Mouse (Mus musculus) E14TG2a.4 (cell line): ENCODE measurements at regions not wholly inside any gene's neighbourhood (a gene's known extent, or its start where the extent isn't known, plus 50 kb on each side); places are given as distances from the start of the nearest gene placed in this dataset.
A peak's percentile ranks its signal among the peaks of the same experiment; 100 is the strongest.

Source experiments
- H3K27me3 ChIP-seq: 2 replicates; pipeline ENCODE4 v1.6.1; 2014; ENCODE audit warnings: low read length, control low read depth; ENCODE audit not compliant: insufficient read depth
- H3K36me3 ChIP-seq: 2 replicates; pipeline ENCODE4 v1.6.1; 2014; ENCODE audit warnings: low read length, control low read depth; ENCODE audit not compliant: insufficient read depth
- H3K4me1 ChIP-seq: replicated peaks from 2 replicates; pipeline ENCODE4 v1.6.1; 2014; ENCODE audit warnings: low read depth, low read length, control low read depth
- H3K4me3 ChIP-seq: replicated peaks from 2 replicates; pipeline ENCODE4 v1.5.1; 2014; ENCODE audit warnings: mild to moderate bottlenecking, low read length
- H3K9me3 ChIP-seq: 2 replicates; pipeline ENCODE4 v1.6.1; 2014; ENCODE audit warnings: low read length, control low read depth
- CTCF ChIP-seq: conservative IDR thresholded peaks from 2 replicates; pipeline ENCODE4 v1.5.1; 2014; ENCODE audit warnings: low read length
- NANOG ChIP-seq: IDR thresholded peaks from 2 replicates; pipeline ENCODE4 v1.6.1; 2014; ENCODE audit warnings: borderline replicate concordance, low read length, mixed read lengths
- POU5F1 ChIP-seq: IDR thresholded peaks from 2 replicates; pipeline ENCODE4 v1.6.1; 2014; ENCODE audit warnings: low read length, borderline replicate concordance

- no peak for TF ChIP-seq POU5F1
- no peak for TF ChIP-seq NANOG
- no peak for TF ChIP-seq CTCF
- Histone ChIP-seq H3K27me3 (no peaks in the 10 kb centered on the region), H3K36me3 (no peaks in the 10 kb centered on the region), H3K9me3 (no peaks in the 10 kb centered on the region), H3K4me1 (no peaks in the 10 kb centered on the region), H3K4me3 (no peak overlapping the region)
Observed at GRCm38 (mm10) chr6:104990366-104990765, 497.8 kb downstream of the Cntn6 start.

GRCm38 (mm10) chr6:104999601-105000000 lies 507.0 kb downstream of the Cntn6 start:
- Histone ChIP-seq H3K27me3 (no peaks in the 10 kb centered on the region), H3K36me3 (no peaks in the 10 kb centered on the region), H3K4me3 (no peak overlapping the region), H3K4me1 (no peaks in the 10 kb centered on the region), H3K9me3 (no peaks in the 10 kb centered on the region)
- TF ChIP-seq CTCF (no peak), POU5F1 (no peak), NANOG (no peak)

- Histone ChIP-seq H3K4me1 (no peaks in the 10 kb centered on the region), H3K36me3 (no peaks in the 10 kb centered on the region)
Observed at GRCm38 (mm10) chr6:105020672-105021071, 528.1 kb downstream of the Cntn6 start.

GRCm38 (mm10) chr6:105021174-105021573 lies 528.6 kb downstream of the Cntn6 start:
- H3K27me3 ChIP-seq, result no peaks in the 10 kb centered on the region
- no peaks in the 10 kb centered on the region for H3K9me3 ChIP-seq
- no peaks in the 10 kb centered on the region for H3K4me1 ChIP-seq
- no peak for TF ChIP-seq CTCF
- TF ChIP-seq POU5F1, result no peak
- no peak for TF ChIP-seq NANOG
- H3K4me3 ChIP-seq, result no peak overlapping the region
- no peaks in the 10 kb centered on the region for H3K36me3 ChIP-seq

More at GRCm38 (mm10) chr6:105020672-105021071, 528.1 kb downstream of the Cntn6 start:
- Histone ChIP-seq H3K4me3 (no peak overlapping the region), H3K27me3 (no peaks in the 10 kb centered on the region), H3K9me3 (no peaks in the 10 kb centered on the region)
- TF ChIP-seq CTCF, result no peak
- TF ChIP-seq POU5F1, result no peak
- no peak for TF ChIP-seq NANOG

GRCm38 (mm10) chr6:105066146-105066545 lies 573.6 kb downstream of the Cntn6 start:
- TF ChIP-seq POU5F1 (no peak), CTCF (no peak), NANOG (no peak)

DNA sequence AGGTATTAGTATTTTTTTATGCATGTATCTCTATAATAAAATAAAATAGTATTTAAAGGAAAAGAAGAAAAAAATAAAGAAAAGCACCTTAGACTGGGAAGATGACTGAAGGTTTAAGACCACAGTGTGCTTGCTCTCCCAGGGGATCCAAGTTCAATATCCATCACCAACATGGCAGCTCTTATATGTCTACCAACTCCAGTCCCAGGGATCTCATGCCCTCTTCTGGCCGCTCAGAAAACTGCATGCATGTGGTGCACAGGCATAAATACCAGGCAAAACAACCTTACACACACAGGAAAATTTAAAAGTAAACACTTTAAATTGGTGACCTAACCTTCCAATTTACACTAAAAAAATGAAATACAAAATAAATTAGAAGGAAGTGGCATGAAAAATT lies 586.6 kb upstream of the Cntn4 start:
- TF ChIP-seq NANOG (no peak), CTCF (peak; percentile 65), POU5F1 (no peak)
- Histone ChIP-seq H3K4me1 (no peaks in the 10 kb centered on the region), H3K9me3 (no peaks in the 10 kb centered on the region)

More at GRCm38 (mm10) chr6:105066146-105066545, 573.6 kb downstream of the Cntn6 start:
- Histone ChIP-seq H3K27me3 (no peaks in the 10 kb centered on the region), H3K4me1 (no peaks in the 10 kb centered on the region), H3K36me3 (no peaks in the 10 kb centered on the region), H3K9me3 (no peaks in the 10 kb centered on the region), H3K4me3 (no peak overlapping the region)

More for the DNA sequence above, 586.6 kb upstream of the Cntn4 start:
- no peak overlapping the region for H3K4me3 ChIP-seq
- H3K27me3 ChIP-seq, result no peaks in the 10 kb centered on the region
- H3K36me3 ChIP-seq, result no peaks in the 10 kb centered on the region
